Mouse (Mus musculus): ENCODE measurements at regions not wholly inside any gene's neighbourhood (a gene's known extent, or its start where the extent isn't known, plus 50 kb on each side); places are given as distances from the start of the nearest gene placed in this dataset.

DNA sequence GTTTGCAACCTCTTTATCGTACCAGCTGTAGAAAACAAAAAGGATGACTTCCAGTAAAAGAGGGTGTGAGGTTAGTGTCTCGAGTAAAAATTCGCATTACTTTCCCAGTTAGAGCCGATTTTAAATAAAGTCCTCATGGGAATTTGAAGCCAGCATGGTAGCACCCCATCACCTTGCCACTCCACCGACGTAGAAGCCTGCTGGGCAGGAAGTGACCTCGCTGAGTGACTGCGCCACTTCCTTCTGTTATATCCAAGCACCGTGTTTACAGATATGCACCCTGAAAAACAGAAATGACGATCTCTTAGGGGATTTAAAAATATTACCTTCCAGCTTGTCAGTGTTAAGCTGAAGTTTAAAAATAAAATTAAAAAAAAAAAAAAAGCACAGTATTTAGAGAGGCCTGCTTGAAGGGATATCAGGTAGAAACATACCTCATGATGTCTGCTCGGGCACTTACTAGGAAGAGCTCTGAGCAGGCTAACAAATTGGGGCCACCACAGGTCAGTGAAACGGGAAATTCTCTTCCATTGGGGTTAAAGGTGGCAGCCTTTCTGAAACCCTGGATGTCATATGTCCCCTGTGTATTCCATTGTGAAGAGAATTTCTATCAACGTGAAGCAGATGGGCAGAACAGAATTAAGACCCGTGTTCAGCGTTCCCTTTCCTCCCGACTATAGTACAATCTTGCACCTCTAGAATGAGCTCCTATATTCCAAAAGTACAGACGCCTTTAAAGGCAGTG lies 2468.9 kb upstream of the 5930422O12Rik start:
- Histone ChIP-seq H3K36me3 (ENCODE audit: control insufficient read depth, insufficient read depth, low read length) (no peaks in the 10 kb centered on the region), H3K27ac (no peak overlapping the region), H3K27me3 (ENCODE audit: control insufficient read depth, insufficient read depth, low read length) (no peaks in the 10 kb centered on the region), H3K9ac (ENCODE audit: low read depth, low read length) (no peak overlapping the region), H3K79me2 (replicated peaks; ENCODE audit: control insufficient read depth, insufficient read depth, low read length) (no peaks in the 10 kb centered on the region), H3K4me1 (ENCODE audit: control insufficient read depth, insufficient read depth, low read length) (no peaks in the 10 kb centered on the region), H3K4me3 (no peak overlapping the region)
- WGBS: 35% methylated on average over 17 of the region's 17 CpGs
- TF ChIP-seq EP300 (IDR thresholded peaks at IDR 0.05; ENCODE audit: insufficient read depth, low read depth, low read length) (no peak), CTCF (IDR thresholded peaks at IDR 0.05) (no peak), POLR2A (IDR thresholded peaks at IDR 0.05; ENCODE audit: insufficient read depth, low read depth, low read length) (no peak)
- no peak for DNase-seq
- intact Hi-C loops (cut with DNase I): no loop called here

DNA sequence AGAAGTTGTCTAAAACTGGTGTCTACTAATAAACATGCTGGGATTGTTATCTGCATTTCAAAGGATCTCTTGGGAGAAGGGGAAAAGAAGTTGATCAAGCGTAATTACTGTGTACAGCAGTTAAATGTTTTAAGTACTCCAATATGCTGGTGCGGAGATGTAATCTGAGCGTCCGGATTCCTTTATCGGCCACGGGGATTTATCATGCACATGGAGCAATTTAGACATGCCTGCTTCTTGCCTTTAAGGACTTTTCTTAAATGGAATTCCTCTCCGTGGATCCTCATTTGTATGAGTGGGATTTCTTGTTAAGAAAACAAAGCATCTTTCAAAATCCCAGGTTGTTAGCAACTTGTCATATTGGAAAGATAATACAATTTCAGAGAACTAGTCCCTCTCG lies 2468.0 kb upstream of the 5930422O12Rik start:
- 83% methylated on average over 8 of the region's 8 CpGs for WGBS
- TF ChIP-seq EP300 (IDR thresholded peaks at IDR 0.05; ENCODE audit: insufficient read depth, low read depth, low read length): no peak
- TF ChIP-seq CTCF (IDR thresholded peaks at IDR 0.05): no peak
- no peak for TF ChIP-seq POLR2A (IDR thresholded peaks at IDR 0.05; ENCODE audit: insufficient read depth, low read depth, low read length)

DNA sequence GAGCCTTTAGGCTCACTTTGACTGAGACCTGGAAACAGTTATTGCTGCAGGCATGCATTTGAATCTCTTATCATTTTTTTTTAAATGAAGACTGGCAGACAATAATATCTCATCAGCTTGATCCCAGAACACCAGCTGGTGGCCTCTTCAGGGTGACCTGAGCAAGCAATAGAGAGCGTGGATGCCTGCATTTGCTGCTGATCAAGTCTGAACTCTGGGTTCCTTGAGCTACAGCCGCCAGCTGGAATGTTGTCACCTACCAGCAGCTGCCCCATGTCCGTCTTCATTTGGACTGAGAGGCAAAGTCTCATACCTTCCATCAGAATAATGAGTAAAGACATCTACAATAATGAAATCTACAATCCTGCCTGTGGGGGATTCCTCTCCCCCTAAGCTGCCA lies 2466.3 kb upstream of the 5930422O12Rik start:
- TF ChIP-seq CTCF (IDR thresholded peaks at IDR 0.05) (no peak), EP300 (IDR thresholded peaks at IDR 0.05; ENCODE audit: insufficient read depth, low read depth, low read length) (no peak), POLR2A (IDR thresholded peaks at IDR 0.05; ENCODE audit: insufficient read depth, low read depth, low read length) (no peak)
- H3K9ac ChIP-seq (ENCODE audit: low read depth, low read length): no peak overlapping the region
- no peaks in the 10 kb centered on the region for H3K4me1 ChIP-seq (ENCODE audit: control insufficient read depth, insufficient read depth, low read length)
- intact Hi-C loops (cut with DNase I): no loop called here
- no peaks in the 10 kb centered on the region for H3K79me2 ChIP-seq (replicated peaks; ENCODE audit: control insufficient read depth, insufficient read depth, low read length)
- 53% methylated on average over 3 of the region's 3 CpGs for WGBS
- no peaks in the 10 kb centered on the region for H3K27me3 ChIP-seq (ENCODE audit: control insufficient read depth, insufficient read depth, low read length)
- no peaks in the 10 kb centered on the region for H3K36me3 ChIP-seq (ENCODE audit: control insufficient read depth, insufficient read depth, low read length)
- H3K27ac ChIP-seq: no peak overlapping the region
- DNase-seq: no peak
- no peak overlapping the region for H3K4me3 ChIP-seq

More for the DNA sequence above, 2468.0 kb upstream of the 5930422O12Rik start:
- DNase-seq: no peak
- Histone ChIP-seq H3K4me3 (no peak overlapping the region), H3K27ac (no peak overlapping the region), H3K36me3 (ENCODE audit: control insufficient read depth, insufficient read depth, low read length) (no peaks in the 10 kb centered on the region), H3K9ac (ENCODE audit: low read depth, low read length) (no peak overlapping the region), H3K79me2 (replicated peaks; ENCODE audit: control insufficient read depth, insufficient read depth, low read length) (no peaks in the 10 kb centered on the region), H3K27me3 (ENCODE audit: control insufficient read depth, insufficient read depth, low read length) (no peaks in the 10 kb centered on the region), H3K4me1 (ENCODE audit: control insufficient read depth, insufficient read depth, low read length) (no peaks in the 10 kb centered on the region)
- intact Hi-C loops (cut with DNase I): no loop called here

DNA sequence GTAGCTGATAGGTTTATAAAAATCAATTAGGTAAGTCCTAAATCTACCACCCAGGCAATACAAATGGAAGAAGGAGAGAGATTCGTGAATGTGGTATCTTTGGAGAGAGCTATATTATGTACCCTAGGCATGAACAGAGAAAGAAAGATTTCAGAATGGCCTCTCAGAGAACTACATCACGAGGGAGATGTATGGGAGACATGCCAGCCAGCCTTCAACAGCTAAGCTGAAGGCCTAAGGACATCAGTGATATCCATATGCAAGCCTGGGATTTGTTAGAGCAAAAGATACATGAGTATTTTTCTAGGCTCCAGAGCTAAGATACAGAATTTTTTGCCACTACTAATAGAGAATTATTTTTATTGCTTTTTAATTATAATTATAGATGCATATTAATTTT lies 2445.7 kb upstream of the 5930422O12Rik start:
- no peaks in the 10 kb centered on the region for H3K36me3 ChIP-seq (ENCODE audit: control insufficient read depth, insufficient read depth, low read length)
- H3K27me3 ChIP-seq (ENCODE audit: control insufficient read depth, insufficient read depth, low read length): no peaks in the 10 kb centered on the region
- no peak for TF ChIP-seq POLR2A (IDR thresholded peaks at IDR 0.05; ENCODE audit: insufficient read depth, low read depth, low read length)
- TF ChIP-seq CTCF (IDR thresholded peaks at IDR 0.05): no peak
- no peak for TF ChIP-seq EP300 (IDR thresholded peaks at IDR 0.05; ENCODE audit: insufficient read depth, low read depth, low read length)
- WGBS: 38% methylated on average over 2 of the region's 2 CpGs
- H3K27ac ChIP-seq: no peak overlapping the region
- H3K4me3 ChIP-seq: no peak overlapping the region
- no peak for DNase-seq
- no peak overlapping the region for H3K9ac ChIP-seq (ENCODE audit: low read depth, low read length)
- H3K4me1 ChIP-seq (ENCODE audit: control insufficient read depth, insufficient read depth, low read length): no peaks in the 10 kb centered on the region
- H3K79me2 ChIP-seq (replicated peaks; ENCODE audit: control insufficient read depth, insufficient read depth, low read length): no peaks in the 10 kb centered on the region
- intact Hi-C loops (cut with DNase I): no loop called here

DNA sequence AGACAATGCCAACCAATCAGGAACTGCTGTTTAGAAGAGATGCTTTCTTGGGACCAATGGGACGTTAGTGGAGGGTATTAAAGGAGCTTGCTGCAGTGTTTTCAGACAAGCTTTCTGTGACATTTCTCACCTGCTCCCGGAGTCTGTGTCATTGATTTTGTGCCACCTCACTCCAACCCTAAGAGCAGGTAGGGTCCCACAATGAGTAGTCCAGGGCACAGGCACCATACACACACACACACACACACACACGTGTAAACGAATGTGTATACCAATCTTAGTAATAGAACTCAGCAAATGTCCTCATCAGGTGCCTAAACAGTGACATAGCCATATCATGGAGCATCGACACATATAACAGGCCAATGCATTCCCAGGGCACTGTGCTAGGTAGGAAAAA lies 2440.5 kb upstream of the 5930422O12Rik start:
- H3K27ac ChIP-seq: no peak overlapping the region
- intact Hi-C loops (cut with DNase I): no loop called here
- no peaks in the 10 kb centered on the region for H3K4me1 ChIP-seq (ENCODE audit: control insufficient read depth, insufficient read depth, low read length)
- TF ChIP-seq POLR2A (IDR thresholded peaks at IDR 0.05; ENCODE audit: insufficient read depth, low read depth, low read length): no peak
- no peak for TF ChIP-seq CTCF (IDR thresholded peaks at IDR 0.05)
- TF ChIP-seq EP300 (IDR thresholded peaks at IDR 0.05; ENCODE audit: insufficient read depth, low read depth, low read length): no peak
- no peaks in the 10 kb centered on the region for H3K27me3 ChIP-seq (ENCODE audit: control insufficient read depth, insufficient read depth, low read length)
- no peak overlapping the region for H3K4me3 ChIP-seq
- no peaks in the 10 kb centered on the region for H3K79me2 ChIP-seq (replicated peaks; ENCODE audit: control insufficient read depth, insufficient read depth, low read length)
- DNase-seq: no peak
- WGBS: 77% methylated on average over 5 of the region's 5 CpGs
- no peak overlapping the region for H3K9ac ChIP-seq (ENCODE audit: low read depth, low read length)
- H3K36me3 ChIP-seq (ENCODE audit: control insufficient read depth, insufficient read depth, low read length): no peaks in the 10 kb centered on the region

DNA sequence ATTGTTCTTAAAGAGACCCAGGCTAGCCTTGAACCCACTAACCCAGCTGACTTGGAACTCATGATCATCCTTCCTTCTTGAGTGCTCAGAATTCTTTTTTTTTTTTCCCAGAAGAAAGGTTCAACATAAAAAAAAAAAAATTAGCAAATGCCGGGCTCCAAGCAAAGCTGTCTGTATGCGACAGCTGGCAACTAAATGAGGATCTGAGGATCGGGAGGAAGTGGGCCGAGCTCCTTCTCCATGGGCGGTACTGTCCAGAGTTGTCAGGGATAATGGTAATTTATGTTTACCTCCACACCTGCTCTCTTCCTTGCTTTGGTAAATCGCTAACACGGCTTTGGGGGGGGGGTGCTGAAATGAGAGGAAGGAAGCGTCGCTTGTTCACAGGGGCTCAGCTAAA lies 2429.9 kb upstream of the 5930422O12Rik start:
- DNase-seq: no peak
- Histone ChIP-seq H3K4me3 (no peak overlapping the region), H3K79me2 (replicated peaks; ENCODE audit: control insufficient read depth, insufficient read depth, low read length) (no peaks in the 10 kb centered on the region), H3K27ac (no peak overlapping the region), H3K9ac (ENCODE audit: low read depth, low read length) (no peak overlapping the region), H3K36me3 (ENCODE audit: control insufficient read depth, insufficient read depth, low read length) (no peaks in the 10 kb centered on the region), H3K27me3 (ENCODE audit: control insufficient read depth, insufficient read depth, low read length) (no peaks in the 10 kb centered on the region), H3K4me1 (ENCODE audit: control insufficient read depth, insufficient read depth, low read length) (no peaks in the 10 kb centered on the region)
- TF ChIP-seq EP300 (IDR thresholded peaks at IDR 0.05; ENCODE audit: insufficient read depth, low read depth, low read length) (no peak), POLR2A (IDR thresholded peaks at IDR 0.05; ENCODE audit: insufficient read depth, low read depth, low read length) (no peak), CTCF (IDR thresholded peaks at IDR 0.05) (no peak)
- 77% methylated on average over 9 of the region's 9 CpGs for WGBS
- intact Hi-C loops (cut with DNase I): no loop called here
